Mouse (Mus musculus) stomach, embryonic 14.5 days (tissue): ENCODE results near the gene Kdm4a. TPM values are rescaled to one million over a fixed set of nuclear protein-coding genes. Genes with fewer than 3 reads are reported as not detected.

Experiments used
- ATAC-seq: fragments of 200-750 bp; cut with Nextera tagmentation; 2 replicates; pipeline ENCODE4 v1.8.0; 2017; ENCODE audit warnings: low read depth, moderate TSS enrichment; ENCODE audit not compliant: insufficient number of reproducible peaks, insufficient read depth, low FRiP score
- H3K27ac ChIP-seq: fragments of 300-500 bp; sonication (generic); 2 replicates; pipeline ENCODE4 v1.5.1; 2014; ENCODE audit warnings: mild to moderate bottlenecking, low read length, moderate library complexity, mixed read lengths
- H3K27me3 ChIP-seq: fragments of 300-500 bp; sonication (generic); 2 replicates; pipeline ENCODE4 v1.6.1; 2014; ENCODE audit warnings: low read length, control low read depth, mixed read lengths; ENCODE audit not compliant: control insufficient read depth, insufficient read depth
- H3K36me3 ChIP-seq: fragments of 300-500 bp; sonication (generic); 2 replicates; pipeline ENCODE4 v1.6.1; 2014; ENCODE audit warnings: mild to moderate bottlenecking, control low read depth, low read length, moderate library complexity, mixed read lengths; ENCODE audit not compliant: control insufficient read depth, insufficient read depth
- H3K4me1 ChIP-seq: fragments of 300-500 bp; sonication (generic); 2 replicates; pipeline ENCODE4 v1.6.1; 2014; ENCODE audit warnings: low read length, control low read depth, mixed read lengths; ENCODE audit not compliant: control insufficient read depth, insufficient read depth
- H3K4me2 ChIP-seq: fragments of 300-500 bp; sonication (generic); replicated peaks from 2 replicates; pipeline ENCODE4 v1.6.1; 2014; ENCODE audit warnings: low read depth, low read length, control low read depth
- H3K4me3 ChIP-seq: fragments of 300-500 bp; sonication (generic); 2 replicates; pipeline ENCODE4 v1.5.1; 2014; ENCODE audit warnings: low read depth, low read length, control low read depth
- H3K9ac ChIP-seq: fragments of 300-500 bp; sonication (generic); replicated peaks from 2 replicates; pipeline ENCODE4 v1.6.1; 2014; ENCODE audit warnings: low read depth, mild to moderate bottlenecking, control low read depth, low read length, moderate library complexity, mixed read lengths
- H3K9me3 ChIP-seq: fragments of 300-500 bp; sonication (generic); 2 replicates; pipeline ENCODE4 v1.6.1; 2016; ENCODE audit warnings: low read depth, low read length, control low read depth; ENCODE audit not compliant: control insufficient read depth
- WGBS: fragments of 180-500 bp; shearing (Covaris S2); extraction: QIAGEN DNeasy Blood & Tissue Kit; methylation state at CpG from one replicate; pipeline ENCODE4 v1.1.7; 2014; 5-methylcytosine and 5-hydroxymethylcytosine counted together
- polyA plus RNA-seq: library from polyadenylated mRNA; unstranded; fragments of >200 nt; fragmentation: Nextera tagmentation; extraction: Ambion mirVana; gene quantifications from 2 replicates; pipeline ENCODE4 v1.2.1, GENCODE M21; 2014

The Kdm4a gene
- polyA plus RNA-seq, 1 experiment from 2014 or later: 43.5 TPM

DNA sequence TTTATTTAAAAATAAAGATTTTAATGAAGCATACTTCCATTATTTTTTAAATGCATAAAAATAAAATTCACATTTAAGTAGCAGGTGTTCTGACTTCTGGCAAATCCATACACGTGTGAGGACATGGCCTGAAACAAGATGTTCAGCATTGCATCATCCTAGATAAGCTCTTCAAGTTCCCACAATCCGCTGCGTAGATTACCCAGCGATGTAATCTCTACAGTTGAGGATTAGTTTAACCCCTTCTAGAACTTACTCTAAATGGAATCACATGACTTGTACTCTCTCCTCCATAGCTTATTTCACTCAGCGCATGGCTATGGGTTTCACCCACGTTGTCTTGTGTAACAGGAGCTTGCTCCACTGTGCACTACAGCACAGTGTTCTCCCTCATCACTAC is 78.3 kb downstream of the Kdm4a start:
- H3K9ac ChIP-seq: no peak overlapping the region
- H3K4me2 ChIP-seq: no peak overlapping the region
- H3K4me1 ChIP-seq: no peaks in the 10 kb centered on the region
- 84% methylated on average over 6 of the region's 6 CpGs for WGBS
- ATAC-seq: no peak
- H3K27ac ChIP-seq: no peak overlapping the region
- no peaks in the 10 kb centered on the region; the same call in 1 of the 2 replicates for H3K36me3 ChIP-seq
- no peaks in the 10 kb centered on the region for H3K9me3 ChIP-seq
- no peak overlapping the region for H3K4me3 ChIP-seq
- no peaks in the 10 kb centered on the region for H3K27me3 ChIP-seq

DNA sequence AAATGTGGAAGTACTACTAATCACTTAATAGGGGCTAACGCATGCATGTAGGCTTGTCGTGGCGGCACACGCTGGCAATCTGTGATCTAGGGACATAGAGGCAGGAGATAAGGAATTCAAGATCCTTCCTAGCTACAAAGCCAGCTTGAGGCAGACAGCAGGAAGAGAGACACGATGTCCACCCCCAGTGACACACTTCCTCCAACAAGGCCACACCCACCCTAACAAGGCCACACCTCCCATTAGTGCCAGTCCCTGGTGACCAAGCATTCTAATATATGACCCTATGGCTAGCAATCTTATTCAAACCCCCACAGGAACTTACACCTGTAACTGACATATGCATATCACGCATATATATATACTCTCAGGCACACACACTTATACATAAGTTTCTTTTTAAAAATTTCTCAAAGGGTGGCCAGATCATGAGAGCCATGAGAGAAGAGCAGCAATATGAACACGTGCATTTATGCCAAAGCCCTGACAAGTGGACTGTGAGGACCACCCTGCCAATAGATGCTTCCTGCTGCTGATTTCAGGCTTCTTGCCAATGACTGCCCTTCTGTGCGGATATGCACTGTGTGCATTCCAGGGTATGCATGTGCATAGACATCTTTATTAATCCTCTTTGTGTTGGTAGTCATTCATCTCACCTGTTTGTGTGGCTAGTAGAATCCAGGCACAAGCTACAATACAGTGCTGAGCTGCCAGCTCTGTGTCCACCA is 80.0 kb downstream of the Kdm4a start:
- H3K4me1 ChIP-seq: no peaks in the 10 kb centered on the region
- no peak overlapping the region for H3K9ac ChIP-seq
- H3K4me3 ChIP-seq: no peak overlapping the region
- H3K27ac ChIP-seq: no peak overlapping the region
- no peaks in the 10 kb centered on the region for H3K27me3 ChIP-seq
- H3K36me3 ChIP-seq: no peaks in the 10 kb centered on the region; the same call in 1 of the 2 replicates
- no peak overlapping the region for H3K4me2 ChIP-seq
- no peaks in the 10 kb centered on the region for H3K9me3 ChIP-seq
- ATAC-seq: no peak
- WGBS: 86% methylated on average over 8 of the region's 8 CpGs

DNA sequence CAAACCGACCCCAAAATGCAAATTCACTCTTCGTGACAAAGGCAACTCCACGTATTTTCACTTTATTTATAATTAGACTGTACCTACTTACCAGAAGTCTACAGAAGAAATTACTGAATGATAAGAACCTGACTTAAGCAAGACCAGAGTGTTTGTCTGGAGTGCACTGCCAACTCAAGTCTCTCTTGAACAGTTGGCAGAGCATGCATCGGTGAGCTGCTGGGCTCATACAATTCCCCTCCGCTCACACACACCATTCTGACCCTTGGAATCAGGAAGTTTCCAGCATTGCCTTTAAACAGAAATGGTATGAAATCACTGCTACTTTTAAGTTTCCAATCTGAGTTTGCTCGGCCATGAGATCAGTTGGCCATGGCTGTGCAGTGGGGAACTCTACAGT is 81.3 kb downstream of the Kdm4a start:
- WGBS: 92% methylated on average over 6 of the region's 6 CpGs
- no peak overlapping the region for H3K27ac ChIP-seq
- ATAC-seq: no peak

DNA sequence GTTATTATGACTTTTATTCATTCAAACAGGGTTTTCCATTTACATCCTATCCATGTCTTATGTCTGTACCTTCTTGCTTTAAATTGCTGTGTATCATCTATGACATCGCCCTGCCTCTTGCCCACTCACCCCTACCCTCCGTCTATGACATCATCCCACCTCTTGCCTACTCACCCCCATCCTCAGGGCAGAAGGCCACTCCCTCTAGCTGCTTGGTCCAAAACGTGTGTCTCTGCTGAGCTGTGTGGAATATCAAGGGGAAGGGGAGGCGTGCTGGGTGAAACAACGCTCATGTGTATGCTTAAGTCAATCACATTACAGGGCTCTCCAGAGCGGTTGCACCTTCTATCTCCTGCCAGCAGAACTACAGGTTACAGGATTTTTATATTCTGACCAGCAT is 83.8 kb downstream of the Kdm4a start:
- no peak overlapping the region for H3K4me2 ChIP-seq
- no peak for ATAC-seq
- H3K9me3 ChIP-seq: no peaks in the 10 kb centered on the region
- H3K9ac ChIP-seq: no peak overlapping the region
- H3K4me3 ChIP-seq: no peak overlapping the region
- WGBS: 72% methylated on average over 6 of the region's 6 CpGs
- no peaks in the 10 kb centered on the region for H3K4me1 ChIP-seq
- H3K36me3 ChIP-seq: no peaks in the 10 kb centered on the region; the same call in 1 of the 2 replicates
- no peak overlapping the region for H3K27ac ChIP-seq
- no peaks in the 10 kb centered on the region for H3K27me3 ChIP-seq

More for the DNA sequence above, 81.3 kb downstream of the Kdm4a start:
- H3K36me3 ChIP-seq: no peaks in the 10 kb centered on the region; the same call in 1 of the 2 replicates
- H3K4me1 ChIP-seq: no peaks in the 10 kb centered on the region
- no peak overlapping the region for H3K4me3 ChIP-seq
- H3K9ac ChIP-seq: no peak overlapping the region
- no peaks in the 10 kb centered on the region for H3K27me3 ChIP-seq
- H3K4me2 ChIP-seq: no peak overlapping the region
- no peaks in the 10 kb centered on the region for H3K9me3 ChIP-seq

DNA sequence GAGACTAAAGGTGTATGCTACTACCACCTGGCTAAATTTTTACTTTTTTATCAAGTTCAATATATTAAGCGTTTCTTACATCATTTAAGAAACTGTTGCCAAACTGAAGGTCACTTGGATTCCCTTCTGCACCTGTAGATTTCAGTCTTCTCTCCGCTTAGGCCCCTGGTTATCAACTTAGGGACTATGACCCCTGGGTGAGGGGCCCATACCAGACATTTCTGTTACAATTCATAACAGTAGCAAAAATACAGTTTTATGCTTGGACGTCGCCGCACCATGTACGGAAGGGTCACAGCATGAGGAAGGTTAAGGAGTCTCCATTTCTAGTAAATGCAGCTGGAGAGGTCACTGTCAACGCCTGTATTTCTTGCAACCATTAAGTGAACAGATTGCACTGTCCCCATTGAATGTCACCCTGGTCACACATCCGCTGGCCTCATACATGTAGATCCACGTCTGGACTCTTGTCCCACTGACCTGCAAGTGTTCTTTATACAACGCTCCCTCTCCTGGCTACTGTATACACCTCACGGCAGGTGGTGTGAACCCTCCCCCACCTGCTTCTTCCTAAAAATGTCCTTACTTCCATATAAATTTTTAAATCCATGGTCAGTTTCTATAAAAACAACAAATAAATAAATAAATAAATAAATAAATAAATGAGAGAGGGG is 86.9 kb downstream of the Kdm4a start:
- 93% methylated on average over 11 of the region's 11 CpGs for WGBS
- H3K27me3 ChIP-seq: no peaks in the 10 kb centered on the region
- H3K4me2 ChIP-seq: no peak overlapping the region
- no peak for ATAC-seq
- no peaks in the 10 kb centered on the region for H3K4me1 ChIP-seq
- H3K36me3 ChIP-seq: no peaks in the 10 kb centered on the region
- no peak overlapping the region for H3K9ac ChIP-seq
- no peak overlapping the region for H3K4me3 ChIP-seq
- H3K9me3 ChIP-seq: no peaks in the 10 kb centered on the region
- H3K27ac ChIP-seq: no peak overlapping the region

DNA sequence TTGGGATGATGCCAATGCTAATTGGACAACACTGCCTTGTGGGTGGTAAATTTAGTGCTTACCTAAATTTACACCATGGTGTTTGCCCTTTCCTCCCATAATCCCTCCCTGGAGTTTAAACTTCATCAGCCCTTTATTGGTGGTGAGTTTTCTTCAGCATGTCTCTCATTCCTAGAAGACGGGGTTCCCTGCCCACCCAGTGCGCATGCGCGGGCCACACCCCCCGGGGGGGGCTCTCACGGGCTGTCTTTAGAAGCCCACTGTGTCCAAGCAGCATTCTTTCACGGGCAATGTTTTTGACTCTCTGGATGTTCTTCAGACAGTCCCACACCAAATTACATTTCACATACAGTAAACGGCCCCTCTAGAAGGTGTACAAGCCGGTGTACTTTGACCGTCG is 89.4 kb downstream of the Kdm4a start:
- WGBS: 94% methylated on average over 11 of the region's 11 CpGs
- Histone ChIP-seq H3K36me3 (no peaks in the 10 kb centered on the region), H3K27me3 (no peaks in the 10 kb centered on the region), H3K27ac (no peak overlapping the region), H3K9me3 (no peaks in the 10 kb centered on the region), H3K4me3 (no peak overlapping the region), H3K4me2 (no peak overlapping the region), H3K9ac (no peak overlapping the region), H3K4me1 (no peaks in the 10 kb centered on the region)
- ATAC-seq: no peak

DNA sequence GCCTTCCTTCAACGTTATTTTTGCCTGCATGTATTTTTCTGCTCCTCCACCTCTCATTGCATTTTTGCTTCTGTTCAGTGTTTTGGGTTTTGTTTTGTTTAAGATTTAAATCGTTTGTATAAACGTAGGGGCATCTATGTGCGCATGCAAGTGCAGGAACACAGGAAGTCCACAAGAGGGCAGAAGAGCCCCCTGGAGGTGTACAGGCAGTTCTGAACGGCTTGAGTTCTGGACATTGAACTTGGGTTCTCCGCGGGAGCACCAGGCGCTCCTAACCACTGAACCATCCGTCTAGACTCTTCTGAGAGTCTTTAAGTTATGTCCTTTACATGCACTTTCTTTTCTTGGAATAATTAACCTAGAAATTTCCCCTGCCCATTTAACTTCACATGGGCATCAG is 89.9 kb downstream of the Kdm4a start:
- no peaks in the 10 kb centered on the region for H3K9me3 ChIP-seq
- WGBS: 46% methylated on average over 9 of the region's 9 CpGs
- no peak for ATAC-seq
- H3K27me3 ChIP-seq: no peaks in the 10 kb centered on the region
- no peaks in the 10 kb centered on the region for H3K4me1 ChIP-seq
- no peak overlapping the region for H3K4me2 ChIP-seq
- H3K27ac ChIP-seq: no peak overlapping the region
- no peak overlapping the region for H3K4me3 ChIP-seq
- no peak overlapping the region for H3K9ac ChIP-seq
- H3K36me3 ChIP-seq: no peaks in the 10 kb centered on the region

DNA sequence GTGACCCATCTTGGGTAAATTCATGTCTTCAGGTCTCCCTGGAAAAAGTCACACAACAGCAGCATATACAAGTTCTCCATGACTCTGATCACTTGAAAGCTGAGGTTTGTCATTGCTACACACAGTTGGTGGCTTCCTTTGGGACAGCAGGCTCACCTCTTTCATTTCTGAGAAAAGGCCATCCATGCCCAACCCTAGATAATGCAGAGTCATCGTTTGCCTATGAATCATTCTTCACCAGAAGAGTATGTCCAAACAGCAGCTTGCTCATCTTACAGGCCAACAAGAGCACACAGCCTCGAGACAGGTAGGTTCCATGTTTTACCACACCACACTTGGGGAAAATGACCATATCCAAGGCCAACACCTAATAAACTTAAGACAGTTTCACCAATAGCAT is 91.1 kb downstream of the Kdm4a start:
- no peak overlapping the region for H3K4me2 ChIP-seq
- no peak overlapping the region for H3K27ac ChIP-seq
- H3K36me3 ChIP-seq: no peaks in the 10 kb centered on the region
- H3K9me3 ChIP-seq: no peaks in the 10 kb centered on the region
- ATAC-seq: no peak
- H3K9ac ChIP-seq: no peak overlapping the region
- H3K4me3 ChIP-seq: no peak overlapping the region
- no peaks in the 10 kb centered on the region for H3K27me3 ChIP-seq
- no peaks in the 10 kb centered on the region for H3K4me1 ChIP-seq
- WGBS: 75% methylated on average over 2 of the region's 2 CpGs
